Mouse (Mus musculus): ENCODE measurements around the gene Tmem151b.

The Tmem151b gene

DNA sequence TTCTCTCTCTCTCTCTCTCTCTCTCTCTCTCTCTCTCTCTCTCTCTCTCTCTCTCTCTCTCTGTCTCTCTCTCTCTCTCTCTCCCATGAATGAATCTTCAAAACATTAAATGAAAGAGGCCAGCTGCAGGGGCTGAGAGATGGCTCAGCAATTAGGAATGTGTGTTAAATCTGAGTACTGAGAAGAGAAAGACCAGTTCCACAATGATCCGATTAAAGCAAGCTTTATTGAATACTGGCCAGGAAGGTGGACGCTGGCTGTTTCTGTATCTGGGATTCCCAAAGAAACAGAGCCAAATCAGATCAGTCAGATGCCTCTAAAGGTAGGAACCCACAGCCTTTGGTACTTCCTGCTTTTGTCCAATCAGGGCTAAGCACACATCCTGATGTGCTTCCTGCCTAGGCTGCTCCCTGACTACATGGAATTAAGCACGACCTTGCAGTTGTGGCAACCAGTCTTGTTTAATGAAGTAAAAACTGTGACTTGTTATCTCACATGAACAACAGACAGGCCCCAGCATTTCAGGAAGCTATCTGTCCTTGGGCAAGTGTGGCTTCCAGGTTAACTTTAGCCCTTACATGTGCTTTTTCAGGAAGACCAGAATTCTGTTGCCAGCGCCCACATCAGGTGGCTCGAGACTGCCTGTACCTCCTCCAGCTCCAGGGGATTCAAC lies 46.0 kb downstream of the Tmem151b start:
- no peak for DNase-seq

DNA sequence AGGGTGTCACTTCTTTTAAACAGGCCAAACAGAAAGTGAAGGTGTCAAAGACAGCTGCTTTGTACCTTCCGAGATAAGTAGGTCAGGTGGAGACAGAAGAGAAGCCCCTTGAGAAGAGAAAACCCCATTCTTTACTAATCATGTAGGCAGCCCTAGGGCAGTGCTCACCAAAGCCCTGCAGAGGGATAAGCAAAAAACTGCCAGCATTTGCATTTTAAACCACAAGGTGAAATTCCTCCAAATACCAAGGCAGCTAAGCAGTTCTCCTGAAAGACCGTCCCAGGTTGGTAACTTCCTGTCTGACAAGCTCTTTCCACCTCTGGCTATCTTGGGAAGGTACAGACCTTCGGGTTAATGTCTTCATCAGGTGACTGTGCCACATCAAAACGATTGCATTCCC lies 47.2 kb downstream of the Tmem151b start:
- DNase-seq, result no peak

DNA sequence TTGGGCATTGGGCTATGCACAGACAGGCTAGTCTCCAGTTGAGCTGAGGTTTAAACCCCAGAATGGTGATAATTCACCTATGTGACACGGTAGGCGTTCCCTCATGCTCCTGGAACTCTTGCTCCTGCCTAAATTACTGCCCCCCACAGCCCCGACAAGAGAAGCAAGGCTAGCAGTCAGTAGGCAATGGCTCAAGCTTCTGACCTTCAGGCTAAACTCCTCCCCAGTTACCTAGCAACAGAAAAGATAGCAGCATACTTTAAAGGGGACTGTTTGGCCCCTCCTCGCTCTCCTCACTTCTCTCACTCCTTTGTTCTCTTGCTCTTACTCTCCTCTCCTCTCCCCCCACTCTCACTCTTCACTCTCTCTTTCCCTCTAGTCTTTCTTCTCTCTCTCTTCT lies 48.5 kb downstream of the Tmem151b start:
- no peak for DNase-seq

DNA sequence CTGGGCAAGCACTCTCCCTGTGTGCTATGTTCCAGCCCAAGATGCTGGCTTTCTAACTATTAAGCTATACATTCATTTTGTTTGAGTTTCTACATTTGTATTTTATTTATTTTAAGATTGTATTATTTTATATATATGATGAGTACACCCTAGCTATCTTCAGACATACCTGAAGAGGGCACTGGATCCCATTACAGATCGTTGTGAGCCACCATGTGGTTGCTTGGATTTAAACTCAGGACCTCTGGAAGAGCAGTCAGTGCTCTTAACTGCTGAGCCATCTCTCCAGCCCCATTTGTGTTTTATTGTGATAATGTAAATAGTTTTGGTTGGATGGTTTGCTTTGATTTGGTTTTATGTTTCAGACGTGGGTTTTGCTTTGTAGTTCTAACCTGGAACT lies 50.0 kb downstream of the Tmem151b start:
- no peak for DNase-seq

DNA sequence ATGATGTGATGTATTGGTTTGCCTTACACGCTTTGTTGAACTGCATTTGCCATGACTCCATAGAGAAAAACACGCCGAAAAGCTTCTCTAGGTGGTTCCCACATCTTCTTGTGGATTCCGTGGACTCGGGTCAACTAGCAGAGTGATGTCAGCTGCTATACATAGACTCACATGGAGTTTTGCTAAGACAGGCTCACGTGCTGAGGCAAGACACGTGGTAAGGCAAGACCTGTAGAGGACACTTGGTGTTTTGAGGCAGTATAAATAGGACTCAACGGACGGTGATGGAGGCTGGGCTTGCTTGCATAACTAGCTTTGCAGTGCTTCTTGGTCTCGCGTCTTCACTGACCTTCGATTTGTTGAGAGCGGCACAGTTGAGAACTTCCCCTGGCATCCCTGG lies 51.1 kb downstream of the Tmem151b start:
- DNase-seq, result no peak

DNA sequence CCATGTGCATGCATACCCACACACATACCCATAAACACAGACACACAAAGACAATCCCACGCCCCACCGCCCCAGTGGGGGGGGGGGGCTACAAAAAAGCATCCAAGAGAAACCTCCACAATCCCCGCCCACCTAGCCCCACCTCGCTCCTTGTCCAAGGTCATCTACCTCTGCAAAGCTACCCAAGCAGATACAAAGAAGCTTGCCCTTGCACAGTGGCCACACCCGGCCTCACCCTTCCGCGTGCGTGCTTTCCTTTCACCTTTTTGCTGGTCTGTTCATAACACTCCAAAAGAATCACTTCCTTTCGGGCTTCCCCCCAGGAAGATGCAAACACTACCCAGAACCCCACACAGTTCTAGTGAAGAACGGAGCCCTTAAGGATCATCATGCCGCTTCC lies 54.1 kb downstream of the Tmem151b start:
- DNase-seq, result no peak

All from cerebellum, adult 11 months (tissue).